Mouse (Mus musculus): ENCODE results near the gene Cpsf4l. TPM values are rescaled to one million over a fixed set of nuclear protein-coding genes. Genes with fewer than 3 reads are reported as not detected.

Gene Cpsf4l
- polyA plus RNA-seq, 1 experiment from 2014 or later: 0.30 TPM

GRCm38 (mm10) chr11:113715078-113715674 lies 5.4 kb upstream of the Cpsf4l start:
- H3K9me3 ChIP-seq (replicated peaks; ENCODE audit: control insufficient read depth, low read length): no peaks in the 10 kb centered on the region
- no peak overlapping the region for H3K4me3 ChIP-seq (ENCODE audit: low read depth, low read length)
- no peaks in the 10 kb centered on the region for H3K36me3 ChIP-seq (ENCODE audit: control insufficient read depth, insufficient read depth, low read length)
- no peak for ATAC-seq (replicated peaks; ENCODE audit: insufficient number of reproducible peaks, low FRiP score, low TSS enrichment)
- no peak overlapping the region for H3K4me2 ChIP-seq
- 56% methylated on average over 7 of the region's 7 CpGs for WGBS (ENCODE audit: insufficient replicate concordance)
- H3K27ac ChIP-seq (ENCODE audit: low read depth, low read length): no peak overlapping the region
- no peaks in the 10 kb centered on the region for H3K27me3 ChIP-seq (ENCODE audit: control insufficient read depth, insufficient read depth, low read length)
- H3K4me1 ChIP-seq (ENCODE audit: control insufficient read depth, insufficient read depth, low read length): peaks cover 6% of the 10 kb centered on the region
- H3K9ac ChIP-seq (ENCODE audit: low read depth, low read length): no peak overlapping the region

DNA sequence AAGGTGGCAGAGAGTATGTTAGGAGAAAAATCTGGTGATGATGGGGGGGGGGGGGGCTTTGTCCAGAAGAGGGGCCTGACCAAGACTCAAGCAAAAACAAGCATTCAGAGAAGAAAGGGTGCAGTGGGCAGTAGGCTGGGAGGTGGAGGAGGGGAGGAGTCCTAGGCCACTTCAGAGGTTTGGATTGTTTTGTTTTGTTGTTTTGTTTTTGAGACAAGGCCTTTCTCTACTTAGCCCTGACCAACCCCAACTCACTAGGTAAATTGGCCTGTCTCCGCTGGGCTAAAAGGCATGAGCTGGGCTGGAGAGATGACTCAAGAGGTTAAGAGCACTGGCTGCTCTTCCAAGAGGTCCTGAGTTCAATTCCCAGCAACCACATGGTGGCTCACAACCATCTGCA lies 1.2 kb upstream of the Cpsf4l start:
- no peak for ATAC-seq (replicated peaks; ENCODE audit: insufficient number of reproducible peaks, low FRiP score, low TSS enrichment)
- H3K27ac ChIP-seq (ENCODE audit: low read depth, low read length): peak overlapping the region; percentile 41; the same call in 1 of the 2 replicates
- H3K4me1 ChIP-seq (ENCODE audit: control insufficient read depth, insufficient read depth, low read length): peaks cover 18% of the 10 kb centered on the region
- peaks cover 4% of the 10 kb centered on the region; the same call in 1 of the 2 replicates for H3K36me3 ChIP-seq (ENCODE audit: control insufficient read depth, insufficient read depth, low read length)
- no peaks in the 10 kb centered on the region for H3K9me3 ChIP-seq (replicated peaks; ENCODE audit: control insufficient read depth, low read length)
- peaks cover 11% of the 10 kb centered on the region for H3K27me3 ChIP-seq (ENCODE audit: control insufficient read depth, insufficient read depth, low read length)
- 73% methylated on average over 1 of the region's 1 CpGs for WGBS (ENCODE audit: insufficient replicate concordance)
- no peak overlapping the region for H3K9ac ChIP-seq (ENCODE audit: low read depth, low read length)
- H3K4me2 ChIP-seq: no peak overlapping the region
- no peak overlapping the region for H3K4me3 ChIP-seq (ENCODE audit: low read depth, low read length)

DNA sequence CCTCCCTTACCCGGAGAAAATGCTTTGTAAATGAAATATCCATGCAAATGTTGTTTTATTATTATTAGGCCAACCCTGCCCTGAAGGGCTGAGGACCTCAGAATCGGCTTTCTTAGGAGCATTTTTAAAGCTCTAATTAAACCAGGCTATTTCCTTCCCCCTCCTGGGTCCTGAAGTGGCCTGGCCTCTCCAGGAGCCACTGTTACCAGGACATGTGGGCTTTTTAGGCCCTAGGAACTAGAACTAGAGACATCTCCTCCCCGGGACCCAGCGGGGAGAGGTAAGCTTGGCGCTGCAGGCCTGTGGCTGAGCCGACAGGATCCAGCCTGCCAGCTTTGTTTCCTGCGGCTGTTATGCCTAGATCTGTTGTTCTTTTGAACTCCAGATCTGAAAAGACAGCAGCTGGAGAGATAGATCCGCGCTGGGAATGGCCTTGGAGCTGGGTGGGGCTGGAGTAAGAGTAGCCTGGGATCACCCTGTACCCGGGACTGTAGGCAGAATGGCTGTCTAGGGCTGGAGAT lies 500 bp upstream of the Cpsf4l start:
- H3K9me3 ChIP-seq (replicated peaks; ENCODE audit: control insufficient read depth, low read length): no peaks in the 10 kb centered on the region
- peaks cover 11% of the 10 kb centered on the region for H3K27me3 ChIP-seq (ENCODE audit: control insufficient read depth, insufficient read depth, low read length)
- peak overlapping the region; percentile 14; the same call in 1 of the 2 replicates for H3K4me2 ChIP-seq
- peak overlapping the region; percentile 41; the same call in 1 of the 2 replicates for H3K27ac ChIP-seq (ENCODE audit: low read depth, low read length)
- peaks cover 18% of the 10 kb centered on the region for H3K4me1 ChIP-seq (ENCODE audit: control insufficient read depth, insufficient read depth, low read length)
- no peak overlapping the region for H3K4me3 ChIP-seq (ENCODE audit: low read depth, low read length)
- H3K36me3 ChIP-seq (ENCODE audit: control insufficient read depth, insufficient read depth, low read length): peaks cover 4% of the 10 kb centered on the region; the same call in 1 of the 2 replicates
- peak overlapping the region; percentile 66 for H3K9ac ChIP-seq (ENCODE audit: low read depth, low read length)
- 6% methylated on average over 10 of the region's 10 CpGs for WGBS (ENCODE audit: insufficient replicate concordance)
- no peak; the same call in 1 of the 2 replicates for ATAC-seq (replicated peaks; ENCODE audit: insufficient number of reproducible peaks, low FRiP score, low TSS enrichment)

DNA sequence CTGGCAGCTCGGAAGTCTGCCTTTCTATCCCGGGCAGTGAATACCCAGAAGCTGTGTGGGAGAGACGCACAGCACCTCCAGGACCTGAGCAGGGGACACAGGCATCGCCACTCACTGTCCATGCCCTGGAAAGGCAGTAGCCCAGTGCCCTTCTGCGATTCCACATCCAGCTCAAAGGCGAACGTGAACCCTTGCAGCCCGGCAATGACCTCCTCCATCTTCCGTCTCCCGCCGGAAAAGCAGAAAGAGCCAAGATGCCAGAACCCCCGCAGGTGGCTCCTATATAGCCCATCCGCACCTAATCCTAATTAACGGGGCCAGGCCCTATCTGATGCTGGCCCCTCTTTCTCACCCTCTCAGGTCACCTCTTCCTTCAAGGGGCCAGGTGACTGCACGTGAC lies 545 bp downstream of the Cpsf4l start:
- H3K4me3 ChIP-seq (ENCODE audit: low read depth, low read length): no peak overlapping the region
- H3K27me3 ChIP-seq (ENCODE audit: control insufficient read depth, insufficient read depth, low read length): peaks cover 11% of the 10 kb centered on the region
- H3K4me1 ChIP-seq (ENCODE audit: control insufficient read depth, insufficient read depth, low read length): peaks cover 18% of the 10 kb centered on the region
- peak overlapping the region; percentile 41 for H3K4me2 ChIP-seq
- no peaks in the 10 kb centered on the region for H3K9me3 ChIP-seq (replicated peaks; ENCODE audit: control insufficient read depth, low read length)
- ATAC-seq (replicated peaks; ENCODE audit: insufficient number of reproducible peaks, low FRiP score, low TSS enrichment): 0 out of 2 replicates have a peak, but pooled peaks have one; percentile 20
- H3K36me3 ChIP-seq (ENCODE audit: control insufficient read depth, insufficient read depth, low read length): peaks cover 4% of the 10 kb centered on the region; the same call in 1 of the 2 replicates
- 15% methylated on average over 15 of the region's 15 CpGs for WGBS (ENCODE audit: insufficient replicate concordance)
- no peak overlapping the region for H3K9ac ChIP-seq (ENCODE audit: low read depth, low read length)
- no peak overlapping the region for H3K27ac ChIP-seq (ENCODE audit: low read depth, low read length)

GRCm38 (mm10) chr11:113708629-113709213 lies 1.1 kb downstream of the Cpsf4l start:
- no peak overlapping the region for H3K27ac ChIP-seq (ENCODE audit: low read depth, low read length)
- H3K9ac ChIP-seq (ENCODE audit: low read depth, low read length): no peak overlapping the region
- no peaks in the 10 kb centered on the region for H3K9me3 ChIP-seq (replicated peaks; ENCODE audit: control insufficient read depth, low read length)
- peak overlapping the region; percentile 41; the same call in 1 of the 2 replicates for H3K4me2 ChIP-seq
- peaks cover 11% of the 10 kb centered on the region for H3K27me3 ChIP-seq (ENCODE audit: control insufficient read depth, insufficient read depth, low read length)
- WGBS (ENCODE audit: insufficient replicate concordance): 49% methylated on average over 19 of the region's 19 CpGs
- H3K36me3 ChIP-seq (ENCODE audit: control insufficient read depth, insufficient read depth, low read length): peaks cover 4% of the 10 kb centered on the region; the same call in 1 of the 2 replicates
- no peak for ATAC-seq (replicated peaks; ENCODE audit: insufficient number of reproducible peaks, low FRiP score, low TSS enrichment)
- H3K4me3 ChIP-seq (ENCODE audit: low read depth, low read length): no peak overlapping the region
- peaks cover 21% of the 10 kb centered on the region for H3K4me1 ChIP-seq (ENCODE audit: control insufficient read depth, insufficient read depth, low read length)

DNA sequence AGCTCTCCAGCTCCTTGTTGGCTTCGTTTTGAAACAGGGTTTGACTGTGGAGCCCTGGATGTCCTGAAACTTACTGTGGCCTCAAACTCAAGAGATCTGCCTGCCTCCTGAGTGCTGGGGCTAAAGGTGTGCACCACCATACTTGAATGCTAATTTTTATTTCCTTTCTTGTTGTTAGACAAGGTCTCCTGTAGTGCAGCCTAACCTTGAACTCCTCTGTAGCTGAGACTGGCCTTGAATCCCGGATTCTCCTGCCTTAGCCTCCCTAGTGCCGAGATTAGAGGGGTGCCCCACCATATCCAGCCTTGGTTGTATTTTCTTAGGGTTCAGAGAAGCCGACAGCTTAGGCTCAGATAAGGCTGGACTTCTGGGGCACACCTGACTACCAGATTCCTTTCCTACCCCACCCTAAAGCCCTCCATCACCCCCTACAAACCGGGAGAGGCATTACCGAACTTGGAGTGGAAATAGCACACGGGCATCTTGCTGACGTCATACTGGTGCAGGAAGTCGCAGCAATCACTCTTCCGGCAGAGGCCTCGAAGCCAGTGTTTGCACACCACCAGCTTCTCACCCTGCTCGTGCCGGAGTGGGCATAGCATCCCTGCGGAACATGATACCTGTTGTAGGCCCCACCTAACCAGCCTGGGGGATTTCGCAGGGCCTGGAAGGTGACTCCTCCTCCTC lies 3.7 kb downstream of the Cpsf4l start:
- H3K27me3 ChIP-seq (ENCODE audit: control insufficient read depth, insufficient read depth, low read length): peaks cover 11% of the 10 kb centered on the region
- no peak for ATAC-seq (replicated peaks; ENCODE audit: insufficient number of reproducible peaks, low FRiP score, low TSS enrichment)
- H3K9me3 ChIP-seq (replicated peaks; ENCODE audit: control insufficient read depth, low read length): no peaks in the 10 kb centered on the region
- H3K4me1 ChIP-seq (ENCODE audit: control insufficient read depth, insufficient read depth, low read length): peaks cover 21% of the 10 kb centered on the region
- H3K4me3 ChIP-seq (ENCODE audit: low read depth, low read length): no peak overlapping the region
- no peak overlapping the region for H3K4me2 ChIP-seq
- 77% methylated on average over 15 of the region's 15 CpGs for WGBS (ENCODE audit: insufficient replicate concordance)
- H3K9ac ChIP-seq (ENCODE audit: low read depth, low read length): no peak overlapping the region
- H3K36me3 ChIP-seq (ENCODE audit: control insufficient read depth, insufficient read depth, low read length): peaks cover 4% of the 10 kb centered on the region; the same call in 1 of the 2 replicates
- H3K27ac ChIP-seq (ENCODE audit: low read depth, low read length): no peak overlapping the region

DNA sequence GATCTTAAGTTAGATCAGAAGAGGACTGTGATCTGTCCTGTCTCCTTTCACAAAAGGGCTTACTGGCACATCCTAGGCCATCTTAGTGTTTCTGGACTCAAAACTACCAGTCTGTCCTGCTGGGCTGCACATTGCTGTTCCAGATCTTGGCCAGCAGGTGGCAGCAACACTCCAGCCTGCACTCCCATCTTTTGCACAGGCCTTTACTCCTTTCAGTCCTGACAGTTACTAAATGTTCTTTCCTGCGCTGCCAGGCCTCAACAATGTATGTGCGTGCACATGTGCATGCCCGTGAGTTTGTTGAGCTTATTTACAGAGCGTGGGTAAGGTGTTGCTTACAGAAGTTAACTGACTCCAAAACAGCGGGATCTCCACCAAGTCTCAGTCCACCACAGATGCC lies 6.1 kb downstream of the Cpsf4l start:
- H3K36me3 ChIP-seq (ENCODE audit: control insufficient read depth, insufficient read depth, low read length): peaks cover 4% of the 10 kb centered on the region; the same call in 1 of the 2 replicates
- 0 out of 2 replicates have a peak, but pooled peaks cover 2% of the 10 kb centered on the region for H3K4me1 ChIP-seq (ENCODE audit: control insufficient read depth, insufficient read depth, low read length)
- H3K4me3 ChIP-seq (ENCODE audit: low read depth, low read length): no peak overlapping the region
- 45% methylated on average over 5 of the region's 5 CpGs for WGBS (ENCODE audit: insufficient replicate concordance)
- no peak overlapping the region for H3K4me2 ChIP-seq
- H3K9me3 ChIP-seq (replicated peaks; ENCODE audit: control insufficient read depth, low read length): no peaks in the 10 kb centered on the region
- H3K27me3 ChIP-seq (ENCODE audit: control insufficient read depth, insufficient read depth, low read length): peaks cover 3% of the 10 kb centered on the region
- no peak overlapping the region for H3K9ac ChIP-seq (ENCODE audit: low read depth, low read length)
- ATAC-seq (replicated peaks; ENCODE audit: insufficient number of reproducible peaks, low FRiP score, low TSS enrichment): 0 out of 2 replicates have a peak, but pooled peaks have one; percentile 29
- no peak overlapping the region for H3K27ac ChIP-seq (ENCODE audit: low read depth, low read length)

DNA sequence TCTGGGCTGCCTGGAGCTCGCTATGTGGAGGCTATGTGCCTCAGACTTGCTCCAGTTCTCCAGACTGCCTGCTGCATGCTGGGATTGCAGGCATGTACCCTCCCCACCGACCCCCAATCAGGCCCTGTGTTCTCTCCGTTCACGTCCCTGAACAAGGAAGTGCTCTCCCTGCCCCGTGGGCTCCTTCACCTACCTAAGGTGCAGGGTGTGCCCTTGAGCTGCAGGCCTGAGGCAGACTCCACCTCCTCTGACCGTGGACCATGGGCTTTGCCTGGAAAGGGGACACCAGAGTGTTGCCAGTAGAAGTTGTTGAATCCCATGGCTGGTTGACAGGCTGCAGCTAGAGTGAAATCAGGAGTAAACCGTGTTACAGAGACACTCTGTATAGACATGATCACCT lies 10.2 kb downstream of the Cpsf4l start:
- no peak overlapping the region for H3K4me3 ChIP-seq (ENCODE audit: low read depth, low read length)
- H3K9ac ChIP-seq (ENCODE audit: low read depth, low read length): no peak overlapping the region
- no peak for ATAC-seq (replicated peaks; ENCODE audit: insufficient number of reproducible peaks, low FRiP score, low TSS enrichment)
- H3K9me3 ChIP-seq (replicated peaks; ENCODE audit: control insufficient read depth, low read length): no peaks in the 10 kb centered on the region
- H3K27me3 ChIP-seq (ENCODE audit: control insufficient read depth, insufficient read depth, low read length): no peaks in the 10 kb centered on the region
- WGBS (ENCODE audit: insufficient replicate concordance): 85% methylated on average over 7 of the region's 7 CpGs
- H3K4me2 ChIP-seq: no peak overlapping the region
- no peak overlapping the region for H3K27ac ChIP-seq (ENCODE audit: low read depth, low read length)
- peaks cover 15% of the 10 kb centered on the region for H3K36me3 ChIP-seq (ENCODE audit: control insufficient read depth, insufficient read depth, low read length)
- H3K4me1 ChIP-seq (ENCODE audit: control insufficient read depth, insufficient read depth, low read length): 0 out of 2 replicates have a peak, but pooled peaks cover 2% of the 10 kb centered on the region

Data from heart, embryonic 11.5 days (tissue).